Mouse (Mus musculus) liver, adult (tissue): ENCODE results near the gene Pctp.

ENCODE experiments used
- GATA4 ChIP-seq: IDR thresholded peaks from 2 replicates; pipeline ENCODE4 v1.6.1; 2014; ENCODE audit warnings: mild to moderate bottlenecking, low read length; ENCODE audit not compliant: insufficient replicate concordance

The Pctp gene

DNA sequence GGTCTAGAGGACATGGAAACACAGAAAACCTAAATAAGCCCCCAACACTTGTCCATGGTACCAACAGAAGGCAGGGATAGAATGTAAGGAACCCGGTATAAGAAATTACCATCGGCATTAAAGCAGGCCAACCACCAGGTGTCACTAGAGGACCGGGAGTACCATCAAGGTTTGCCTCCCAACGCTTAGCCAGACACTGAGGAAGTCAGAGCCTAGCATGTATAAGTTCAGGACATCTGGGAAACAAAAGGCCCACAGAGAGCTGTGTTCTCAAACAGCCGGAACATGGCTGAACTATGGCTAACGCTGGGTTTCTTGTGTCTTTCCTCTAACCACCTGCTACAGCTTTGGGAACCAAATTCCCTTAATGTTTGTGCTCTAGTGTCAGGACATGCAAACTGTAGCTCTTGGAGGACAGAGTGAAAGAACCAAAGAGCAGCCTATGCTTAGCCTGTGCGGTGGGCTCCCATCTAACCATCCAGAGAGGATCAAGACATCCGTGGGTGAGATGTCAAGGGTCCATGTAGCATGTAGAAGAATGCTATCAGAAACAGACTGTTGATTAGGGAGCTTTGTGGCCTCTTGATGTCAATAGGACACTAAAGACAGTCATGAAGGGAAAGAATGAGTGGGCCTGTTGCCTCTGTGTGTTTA lies 13.6 kb downstream of the Pctp start:
- TF ChIP-seq GATA4: no peak

- TF ChIP-seq GATA4: no peak
Measured at GRCm38 (mm10) chr11:89986516-89986915, 16.2 kb downstream of the Pctp start.

- no peak for TF ChIP-seq GATA4
Measured at GRCm38 (mm10) chr11:89985200-89986187, 17.2 kb downstream of the Pctp start.

GRCm38 (mm10) chr11:89984436-89984835 lies 18.3 kb downstream of the Pctp start:
- no peak for TF ChIP-seq GATA4

DNA sequence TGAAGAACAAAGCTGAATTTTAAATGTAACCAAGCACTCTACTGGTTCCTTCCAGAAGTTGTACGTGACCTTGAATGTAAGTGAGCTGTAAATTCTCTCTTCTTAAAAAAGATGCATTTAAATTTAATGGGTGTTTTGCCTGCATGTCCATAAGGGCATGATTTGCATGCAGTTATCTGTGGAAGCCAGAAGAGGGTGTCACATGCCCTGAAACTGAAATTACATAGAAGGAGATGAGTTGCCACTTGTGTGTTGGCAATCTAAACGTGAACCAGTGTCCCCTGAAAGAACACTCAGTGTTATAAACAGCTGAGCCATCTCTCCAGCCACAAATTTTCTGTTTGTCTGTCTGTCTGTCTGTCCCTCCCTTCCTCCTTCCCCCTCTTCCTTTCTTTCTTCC lies 19.8 kb downstream of the Pctp start:
- no peak for TF ChIP-seq GATA4

DNA sequence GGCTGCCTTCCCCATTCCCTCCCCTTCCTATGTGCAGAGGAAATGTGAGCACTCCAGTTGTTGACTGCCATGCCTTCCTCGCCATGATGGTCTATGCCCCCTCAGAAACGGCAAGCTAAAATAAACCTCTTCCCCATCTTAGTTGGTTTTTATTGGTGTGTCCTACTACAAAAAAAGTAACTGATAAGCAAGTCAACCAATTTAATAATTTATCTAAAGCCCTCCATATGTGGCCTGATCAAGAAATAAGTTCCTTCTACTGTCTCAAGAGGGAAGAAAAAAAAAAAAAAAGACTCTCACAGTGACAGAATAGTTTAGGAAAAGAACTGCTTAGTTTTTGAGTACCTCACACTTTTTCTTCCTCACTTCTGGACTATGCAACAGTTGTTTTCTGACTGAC lies 22.6 kb downstream of the Pctp start:
- no peak for TF ChIP-seq GATA4

- no peak for TF ChIP-seq GATA4
Measured at GRCm38 (mm10) chr11:89978914-89979818, 23.5 kb downstream of the Pctp start.

DNA sequence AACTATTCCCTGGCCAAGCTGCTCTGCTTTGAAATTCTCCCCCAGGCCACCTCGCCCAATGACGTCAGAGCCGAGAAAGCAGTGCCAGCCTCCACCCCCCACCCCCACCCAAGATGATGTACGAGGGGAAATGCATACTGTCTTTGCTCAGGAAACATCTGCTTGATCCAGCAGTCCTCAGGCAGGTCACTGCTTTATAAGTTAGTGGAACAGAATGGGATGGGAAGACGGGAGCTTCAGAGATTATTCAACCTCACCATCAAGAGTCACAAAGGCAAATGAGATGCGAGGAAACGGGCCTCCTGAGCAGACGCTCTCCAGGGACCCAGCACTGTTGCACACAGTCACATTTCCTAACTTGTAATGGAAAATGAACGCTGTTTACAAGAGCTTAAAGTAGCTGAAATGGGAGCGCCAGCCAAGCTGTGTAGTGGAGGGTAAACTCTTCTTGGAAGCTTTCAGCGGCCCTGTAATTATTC lies 24.3 kb downstream of the Pctp start:
- no peak for TF ChIP-seq GATA4

GRCm38 (mm10) chr11:89977746-89978352 lies 24.8 kb downstream of the Pctp start:
- TF ChIP-seq GATA4: no peak

DNA sequence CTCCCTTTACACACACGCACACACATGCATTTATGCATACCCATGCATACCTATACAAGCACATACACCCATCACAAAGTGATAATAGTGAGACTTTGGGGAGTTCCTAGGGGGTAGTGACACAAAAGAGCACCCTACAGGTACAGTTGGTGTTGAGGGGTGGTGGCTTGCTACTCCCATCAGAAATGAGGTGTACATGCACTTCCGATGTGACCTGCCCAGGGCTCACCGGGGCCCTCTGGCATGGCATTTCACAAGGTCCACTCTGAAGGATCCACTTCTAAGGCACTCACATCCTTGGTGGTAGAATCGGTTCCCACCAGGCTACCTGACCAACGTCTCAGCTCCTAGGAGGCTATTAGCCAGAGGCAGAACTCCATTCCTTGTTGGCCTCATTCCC lies 26.3 kb downstream of the Pctp start:
- no peak for TF ChIP-seq GATA4

DNA sequence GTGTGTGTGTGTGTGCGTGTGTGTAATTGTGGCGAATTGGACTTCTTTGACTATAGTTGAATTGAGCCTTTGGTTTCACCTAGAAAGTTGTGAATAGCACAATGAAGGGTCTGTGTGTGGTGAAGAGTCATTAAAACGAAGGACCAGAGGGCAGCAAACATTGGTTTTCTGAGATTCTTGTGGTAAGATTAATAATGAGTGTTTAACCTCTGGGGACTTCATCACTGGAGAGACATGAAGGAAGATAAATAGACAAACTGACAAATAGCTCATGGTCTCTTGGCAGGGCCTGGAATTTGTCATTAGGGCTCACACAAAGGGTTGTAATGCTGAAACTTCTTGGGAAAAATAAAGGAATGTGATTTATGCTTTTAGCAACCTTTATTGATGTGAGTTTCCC lies 31.4 kb downstream of the Pctp start:
- TF ChIP-seq GATA4: no peak

DNA sequence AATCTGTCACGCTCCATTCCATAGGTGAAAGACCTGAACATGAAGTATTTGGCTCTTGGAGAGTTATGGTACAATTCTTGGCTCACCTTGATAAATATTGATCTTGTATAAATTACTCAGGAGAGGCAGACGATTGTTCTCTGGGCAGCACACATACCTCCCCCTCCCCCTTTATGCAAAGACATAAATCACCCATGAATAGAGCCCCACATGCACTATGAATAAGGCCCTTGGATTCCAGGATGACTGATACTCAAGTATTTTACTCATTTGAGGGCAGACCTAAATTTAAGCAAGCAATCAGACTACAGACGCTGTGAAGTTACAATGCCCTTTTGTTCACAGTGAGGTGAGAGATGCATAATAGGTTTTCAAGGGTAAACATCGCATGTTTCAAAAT lies 32.0 kb downstream of the Pctp start:
- TF ChIP-seq GATA4: no peak

DNA sequence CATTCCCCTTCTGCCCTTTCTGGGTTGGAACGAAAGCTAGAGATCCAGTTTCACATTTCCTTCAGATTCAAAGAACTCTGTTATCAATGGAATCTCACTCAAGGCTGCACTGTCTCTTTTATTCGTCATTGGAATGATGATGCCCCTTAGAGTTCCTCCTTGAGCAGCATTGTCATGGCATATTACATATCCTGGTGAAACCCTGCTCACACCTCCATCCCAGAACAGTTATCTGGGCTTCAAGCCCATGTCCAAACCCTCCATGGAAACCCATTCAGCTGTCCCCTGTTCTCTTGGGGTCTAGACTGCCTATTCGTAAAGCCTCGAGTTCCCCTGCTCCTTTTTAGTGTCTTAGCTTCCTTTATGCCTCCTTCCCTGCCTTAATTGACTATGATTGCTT lies 33.6 kb downstream of the Pctp start:
- no peak for TF ChIP-seq GATA4

DNA sequence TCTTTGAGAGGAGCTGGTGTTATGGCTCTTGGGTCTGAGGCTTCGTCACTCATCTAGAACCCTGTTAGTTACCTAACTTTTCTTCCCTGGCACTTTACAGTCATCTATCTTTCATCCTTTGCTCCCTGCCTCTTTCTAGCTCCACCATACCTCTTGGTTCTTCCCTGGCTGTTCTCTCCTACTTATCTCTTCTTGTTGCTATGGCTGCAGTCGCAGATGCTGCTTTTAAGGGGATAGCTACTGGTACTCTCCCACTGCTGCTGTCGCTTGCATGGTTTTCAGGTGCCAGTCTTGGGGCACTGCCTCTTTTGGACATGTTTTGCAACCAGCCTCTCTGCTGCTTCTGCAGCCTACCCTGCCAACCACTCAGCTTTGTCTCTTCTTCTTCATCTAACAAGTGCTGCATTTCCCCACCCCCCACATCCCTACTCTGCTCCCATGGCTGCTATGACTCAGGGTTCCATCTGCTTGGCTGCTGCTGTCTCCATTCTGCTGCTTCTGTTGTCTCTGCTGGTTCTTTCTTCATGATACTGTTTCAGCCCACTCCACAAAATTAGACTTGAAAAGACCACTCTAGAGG lies 51.9 kb downstream of the Pctp start:
- TF ChIP-seq GATA4: no peak
